Mouse (Mus musculus) neural tube, embryonic 10.5 days (tissue): ENCODE results near the gene Noc3l.

Experiments used
- DNase-seq: peaks from one replicate; pipeline ENCODE4 v3.0.0-alpha.2; 2017; ENCODE audit warnings: low spot score; ENCODE audit errors: extremely low spot score

Noc3l gene

GRCm38 (mm10) chr19:38758685-38759472 is 60.2 kb downstream of the Noc3l start:
- no peak for DNase-seq

- no peak for DNase-seq
These were observed 61.0 kb downstream of the Noc3l start for GRCm38 (mm10) chr19:38758056-38758455.

GRCm38 (mm10) chr19:38757161-38757560 is 61.9 kb downstream of the Noc3l start:
- no peak for DNase-seq

- DNase-seq = no peak
These were observed 68.8 kb downstream of the Noc3l start for GRCm38 (mm10) chr19:38750192-38750591.

- no peak for DNase-seq
These were observed 72.5 kb downstream of the Noc3l start for GRCm38 (mm10) chr19:38746492-38747014.

- no peak for DNase-seq
These were observed 73.1 kb downstream of the Noc3l start for GRCm38 (mm10) chr19:38745810-38746491.

GRCm38 (mm10) chr19:38744546-38744945 is 74.5 kb downstream of the Noc3l start:
- DNase-seq = no peak
